Mouse (Mus musculus): Measurements from ENCODE around the gene Melk. TPM values are rescaled to one million over a fixed set of nuclear protein-coding genes. Genes with fewer than 3 reads are reported as not detected.

Melk gene
- total RNA-seq, 2 experiments from 2014 or later, result 0.23 to 0.64 TPM

DNA sequence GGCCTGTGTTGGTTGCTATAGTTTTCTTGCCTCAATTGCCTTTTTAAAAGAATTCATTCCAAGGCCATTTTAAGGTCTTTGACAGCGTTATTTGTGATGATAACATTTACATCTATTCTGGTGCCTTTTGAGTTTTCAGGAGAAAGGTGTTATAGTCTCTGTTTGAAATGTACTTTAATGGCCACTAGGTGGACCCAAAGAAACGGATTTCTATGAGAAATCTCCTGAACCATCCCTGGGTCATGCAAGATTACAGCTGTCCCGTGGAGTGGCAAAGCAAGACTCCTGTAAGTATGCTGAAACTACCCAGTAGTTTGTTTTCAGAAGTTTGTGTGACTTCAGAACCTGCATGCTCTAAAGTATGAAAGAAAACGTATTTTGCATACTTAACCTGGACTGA lies 24.8 kb downstream of the Melk start:
- no peak for DNase-seq (ENCODE audit: extremely low spot score in 1 of 2, low spot score in 1 of 2)

DNA sequence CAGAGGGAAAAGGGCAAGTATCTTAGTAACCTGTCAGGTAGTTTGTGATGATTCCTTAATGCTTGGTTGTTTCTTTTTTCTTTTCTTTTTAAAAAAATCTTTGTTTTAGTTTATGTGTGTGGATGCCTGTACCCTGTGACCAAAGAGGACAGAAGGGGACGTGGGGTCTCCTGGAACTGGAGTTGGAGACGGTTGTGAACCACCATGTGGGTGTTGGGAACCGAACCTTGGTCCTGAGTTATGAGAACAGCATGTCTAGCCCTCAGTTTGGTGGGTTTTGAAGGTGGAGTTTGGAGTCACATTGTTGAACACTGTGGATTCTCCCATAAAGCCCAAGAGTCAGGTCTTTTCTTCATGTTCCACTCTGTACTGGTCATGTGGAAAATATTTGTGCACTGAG lies 26.0 kb downstream of the Melk start:
- DNase-seq (ENCODE audit: extremely low spot score in 1 of 2, low spot score in 1 of 2), result no peak

DNA sequence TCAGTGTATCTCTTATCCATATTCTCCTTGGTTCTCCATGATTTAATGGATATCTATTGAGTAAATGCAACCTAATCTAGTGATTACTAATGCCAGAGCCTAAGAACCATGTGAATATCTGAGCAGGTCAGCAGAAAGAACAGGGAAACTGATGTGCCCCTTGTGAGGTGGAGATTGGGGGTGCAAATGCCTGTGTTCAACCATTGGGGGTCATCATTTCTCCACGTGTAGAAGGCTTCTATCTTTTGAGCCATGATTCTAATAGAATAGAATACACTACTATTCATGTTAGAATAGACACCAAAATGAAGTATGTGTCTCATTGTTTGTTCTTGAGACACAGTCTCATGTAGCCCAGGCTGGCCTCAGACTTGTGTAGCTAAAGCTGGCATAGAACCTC lies 27.3 kb downstream of the Melk start:
- DNase-seq (ENCODE audit: extremely low spot score in 1 of 2, low spot score in 1 of 2), result no peak

DNA sequence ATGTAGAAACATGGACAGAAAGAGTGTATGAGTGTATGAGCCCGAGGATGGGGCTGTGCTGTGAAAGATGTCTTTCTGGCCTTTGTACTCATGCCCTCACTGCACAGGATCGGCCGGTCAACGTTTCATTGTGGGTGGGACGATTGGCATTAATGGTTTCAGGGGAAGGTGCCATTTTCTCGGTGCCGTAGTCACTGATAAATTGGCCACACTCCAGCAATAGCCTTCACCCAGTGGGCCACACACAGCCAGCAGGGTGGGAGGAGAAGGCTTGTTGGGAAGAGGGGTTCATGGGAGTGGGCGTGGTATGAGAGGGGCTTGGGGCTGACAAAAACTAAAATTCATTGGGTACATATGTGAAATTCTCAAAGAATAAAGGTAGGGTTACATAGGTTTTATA lies 34.3 kb downstream of the Melk start:
- no peak for DNase-seq (ENCODE audit: extremely low spot score in 1 of 2, low spot score in 1 of 2)

DNA sequence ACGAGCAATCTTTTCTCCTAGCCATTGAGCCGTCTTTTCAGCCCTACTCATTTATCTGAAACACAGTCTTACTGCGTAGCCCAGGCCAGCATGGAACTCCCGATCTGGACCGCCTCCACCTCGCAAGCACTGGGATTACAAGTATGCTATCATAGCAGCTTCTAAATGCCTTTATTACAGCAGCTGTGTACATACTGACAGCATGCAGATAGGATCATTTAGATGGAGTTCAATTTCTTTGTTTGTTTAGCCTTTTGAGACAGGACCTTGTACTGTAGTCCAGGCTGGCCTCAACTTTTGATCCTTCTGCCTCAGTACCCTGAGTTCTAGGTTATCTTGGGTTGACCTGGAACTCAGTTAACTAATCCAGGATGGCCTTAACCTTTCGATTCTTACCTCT lies 61.0 kb downstream of the Melk start:
- no peak for DNase-seq (ENCODE audit: extremely low spot score in 1 of 2, low spot score in 1 of 2)

DNA sequence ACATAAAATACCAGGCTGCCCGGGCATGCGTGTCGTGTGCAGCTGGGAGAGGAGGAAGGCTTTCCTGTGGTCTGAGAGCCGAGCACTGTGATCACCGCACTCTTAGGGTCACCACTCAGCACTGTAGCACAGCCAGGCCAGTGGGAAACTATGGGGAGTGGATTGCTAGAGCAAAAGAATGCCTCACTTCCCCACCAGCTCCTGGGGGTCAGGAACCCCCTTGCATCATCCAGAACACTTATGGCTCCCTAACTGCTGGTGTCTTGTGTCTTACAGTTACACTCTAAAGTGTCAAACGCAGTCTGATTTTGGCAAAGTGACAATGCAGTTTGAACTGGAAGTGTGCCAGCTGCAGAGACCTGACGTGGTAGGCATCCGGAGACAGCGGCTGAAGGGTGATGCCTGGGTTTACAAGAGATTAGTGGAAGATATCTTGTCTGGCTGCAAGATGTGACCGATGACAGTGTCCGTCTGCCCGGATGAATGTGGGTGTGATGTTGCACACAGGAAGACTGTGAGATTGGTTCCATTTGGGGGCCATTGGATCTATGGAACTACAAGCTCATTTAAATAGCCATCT lies 62.8 kb downstream of the Melk start:
- no peak for DNase-seq (ENCODE audit: extremely low spot score in 1 of 2, low spot score in 1 of 2)

DNA sequence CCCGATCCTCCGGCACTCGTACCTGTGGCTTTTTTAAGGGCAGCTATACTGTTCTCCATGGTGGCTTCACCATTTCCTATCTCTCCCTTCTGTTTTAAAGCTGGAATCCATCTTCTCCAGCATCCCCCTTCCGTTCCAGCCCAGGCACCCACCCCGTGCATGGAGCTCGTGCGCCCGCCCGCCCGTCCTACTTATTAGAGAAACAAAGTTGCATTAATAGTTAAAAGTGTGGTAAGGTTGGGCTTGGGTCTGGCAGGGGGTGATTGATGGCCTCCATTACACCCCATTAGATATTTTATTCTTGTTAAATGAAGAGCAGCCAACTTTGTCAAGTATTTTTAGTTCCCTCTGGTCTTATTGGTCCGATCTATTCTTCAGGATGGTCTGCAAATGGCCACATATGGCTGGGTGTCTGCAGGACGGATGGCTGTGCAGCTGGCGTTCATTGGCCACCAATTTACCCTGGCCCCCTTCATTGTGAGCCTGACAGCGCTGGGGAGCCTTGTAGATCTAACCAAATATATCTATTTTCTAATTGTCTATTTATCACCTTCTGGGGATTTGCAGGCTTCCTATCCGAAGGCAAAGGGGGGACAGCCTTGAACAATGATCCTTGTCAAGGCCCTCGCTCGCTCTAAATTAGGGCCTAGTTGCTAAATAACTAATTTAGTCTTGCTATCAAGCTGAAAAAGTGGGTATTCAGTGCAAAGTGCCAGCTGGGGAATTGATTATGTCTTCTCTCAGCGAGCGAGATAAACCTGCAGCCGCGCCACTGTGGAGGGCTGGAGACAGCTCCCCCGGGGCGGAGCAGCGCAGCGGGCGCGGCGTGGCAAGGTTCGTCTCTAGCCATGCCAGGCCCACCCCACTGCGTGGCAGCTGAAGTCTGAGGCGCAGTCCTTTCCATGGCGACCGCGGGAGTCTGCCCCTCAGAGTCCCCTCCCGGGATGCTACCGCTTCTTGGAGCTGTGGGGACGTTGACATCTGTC lies 91.8 kb downstream of the Melk start:
- no peak for DNase-seq (ENCODE audit: extremely low spot score in 1 of 2, low spot score in 1 of 2)

DNA sequence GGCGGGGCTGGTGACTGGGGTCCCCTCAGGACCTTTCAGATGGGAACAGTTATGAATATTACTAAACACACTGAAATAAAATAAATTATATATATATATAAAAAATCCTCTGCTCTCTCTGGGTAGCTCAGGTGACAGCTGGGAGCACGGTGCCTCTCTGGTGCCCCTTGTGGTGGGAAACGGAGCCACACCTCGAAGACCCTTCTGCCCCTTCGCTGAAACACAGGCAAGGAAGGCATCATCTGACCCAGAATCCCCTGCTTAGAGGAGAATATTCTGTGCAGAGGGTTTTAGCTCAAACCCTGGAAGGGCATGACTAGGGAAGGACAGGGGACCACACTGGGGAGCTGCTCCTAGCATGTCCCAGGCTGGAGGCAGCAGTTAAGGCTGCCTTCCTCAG lies 101.9 kb downstream of the Melk start:
- DNase-seq (ENCODE audit: extremely low spot score in 1 of 2, low spot score in 1 of 2), result peak in 1 of 2 experiments; percentile 29

DNA sequence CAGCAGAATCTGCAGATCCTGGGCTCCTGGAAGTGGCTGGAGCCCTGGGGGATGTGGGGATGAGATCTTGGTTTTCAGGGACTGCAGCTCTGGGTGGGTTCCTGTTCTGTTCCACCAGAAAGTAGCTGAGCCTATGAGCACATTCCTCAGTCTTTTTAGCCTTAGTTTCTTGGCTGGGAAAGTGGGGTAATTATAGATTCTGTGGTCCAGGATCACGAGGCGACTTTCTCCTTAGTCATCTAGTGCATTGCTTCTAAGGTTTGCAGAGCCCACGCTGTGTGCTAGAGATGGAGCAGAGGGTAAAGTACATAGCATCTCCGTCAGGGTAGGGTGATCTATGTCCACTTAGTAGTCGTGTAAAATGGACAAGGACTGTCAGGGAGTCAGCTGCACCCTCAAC lies 103.8 kb downstream of the Melk start:
- DNase-seq (ENCODE audit: extremely low spot score in 1 of 2, low spot score in 1 of 2), result no peak

Other genes starting within 250 kb of the Melk start
- gene Gne, start 216.7 kb upstream of the Melk start, total RNA-seq (2021), result 10 to 100 TPM; 46.3 to 47.5 TPM
- 10 to 100 TPM; 43.5 to 61.7 TPM for gene Rnf38, start 67.1 kb upstream of the Melk start, total RNA-seq (2021)

Data from layer of hippocampus, postnatal 25 days (tissue).